Mouse (Mus musculus) limb, embryonic 10.5 days (tissue): ENCODE measurements around the gene Rimkla. TPM values are rescaled to one million over a fixed set of nuclear protein-coding genes. Genes with fewer than 3 reads are reported as not detected.

Experiments
- DNase-seq: peaks from one replicate; pipeline ENCODE4 v3.0.0-alpha.2; 2017; ENCODE audit warnings: low spot score
- H3K27ac ChIP-seq: fragments of 300-500 bp; sonication (generic); 2 replicates; pipeline ENCODE4 v1.5.1; 2016; ENCODE audit warnings: mild to moderate bottlenecking
- H3K27me3 ChIP-seq: fragments of 300-500 bp; sonication (generic); 2 replicates; pipeline ENCODE4 v1.6.1; 2016; ENCODE audit warnings: low read depth, mild to moderate bottlenecking; ENCODE audit not compliant: poor library complexity, severe bottlenecking
- H3K36me3 ChIP-seq: fragments of 300-500 bp; sonication (generic); 2 replicates; pipeline ENCODE4 v1.6.1; 2016; ENCODE audit warnings: mild to moderate bottlenecking, moderate library complexity
- H3K4me1 ChIP-seq: fragments of 300-500 bp; sonication (generic); 2 replicates; pipeline ENCODE4 v1.6.1; 2016
- H3K4me3 ChIP-seq: fragments of 300-500 bp; sonication (generic); 2 replicates; pipeline ENCODE4 v1.5.1; 2016; ENCODE audit warnings: mild to moderate bottlenecking, moderate library complexity
- H3K9me3 ChIP-seq: fragments of 300-500 bp; sonication (generic); replicated peaks from 2 replicates; pipeline ENCODE4 v1.6.1; 2016; ENCODE audit warnings: mild to moderate bottlenecking
- WGBS: fragments of 180-500 bp; shearing (Covaris S2); methylation state at CpG from one replicate; pipeline ENCODE4 v1.1.7; 2016; 5-methylcytosine and 5-hydroxymethylcytosine counted together
- polyA plus RNA-seq: library from polyadenylated mRNA; unstranded; fragments of >200 nt; fragmentation: Nextera tagmentation; extraction: Ambion mirVana; gene quantifications from 2 replicates; pipeline ENCODE4 v1.2.1, GENCODE M21; 2016

Rimkla gene
- polyA plus RNA-seq, 1 experiment from 2014 or later: 0.86 TPM

DNA sequence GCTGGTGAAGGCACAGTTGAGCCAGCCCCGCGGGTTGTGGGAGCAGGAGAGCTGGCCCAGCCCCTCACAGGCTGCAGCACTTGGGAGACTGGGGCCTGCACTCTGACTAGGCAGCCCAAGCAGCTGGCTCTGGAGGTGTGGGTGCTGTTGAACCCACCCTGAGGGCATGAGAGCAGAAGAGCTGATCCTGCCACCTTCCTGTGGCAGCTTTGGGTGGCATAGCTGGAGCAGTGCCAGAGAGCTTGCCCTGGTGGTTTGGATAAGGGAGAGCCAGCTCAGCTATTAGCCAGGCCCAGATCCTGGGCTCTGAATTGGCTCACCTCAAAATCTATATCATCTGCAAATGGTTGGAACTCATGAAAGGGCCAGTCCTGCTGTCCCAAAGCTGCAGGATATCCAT is 64.7 kb downstream of the Rimkla start:
- peaks cover 3% of the 10 kb centered on the region; the same call in 1 of the 2 replicates for H3K27me3 ChIP-seq
- H3K27ac ChIP-seq: no peak overlapping the region
- peaks cover 10% of the 10 kb centered on the region for H3K4me1 ChIP-seq
- H3K36me3 ChIP-seq: no peaks in the 10 kb centered on the region
- H3K9me3 ChIP-seq: no peaks in the 10 kb centered on the region
- no peak for DNase-seq
- 73% methylated on average over 2 of the region's 2 CpGs for WGBS
- no peak overlapping the region for H3K4me3 ChIP-seq

DNA sequence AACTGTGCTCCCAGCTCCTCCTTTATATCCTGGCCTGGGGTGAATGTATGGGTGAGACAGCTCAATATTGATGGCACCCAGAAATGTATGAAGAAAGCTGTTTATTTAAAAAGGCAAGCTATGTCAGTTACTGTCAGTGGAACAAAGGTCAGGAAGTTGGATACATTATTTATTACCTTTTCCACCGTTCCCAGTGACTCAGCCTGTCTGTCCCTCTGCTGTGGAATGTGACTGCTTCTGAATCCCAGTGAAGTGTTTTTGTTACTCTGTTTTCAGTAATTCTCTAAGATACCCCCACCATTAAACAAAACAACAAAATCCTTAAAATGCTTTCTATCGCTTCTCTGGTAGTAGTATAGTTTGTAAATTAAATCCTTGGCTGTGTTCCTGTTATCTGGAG is 66.8 kb downstream of the Rimkla start:
- DNase-seq: no peak
- no peak overlapping the region for H3K27ac ChIP-seq
- no peak overlapping the region for H3K4me3 ChIP-seq
- peaks cover under 1% of the 10 kb centered on the region; the same call in 1 of the 2 replicates for H3K36me3 ChIP-seq
- no peaks in the 10 kb centered on the region for H3K9me3 ChIP-seq
- peaks cover 3% of the 10 kb centered on the region; the same call in 1 of the 2 replicates for H3K27me3 ChIP-seq
- WGBS: 55% methylated on average over 2 of the region's 2 CpGs
- H3K4me1 ChIP-seq: peaks cover 22% of the 10 kb centered on the region

DNA sequence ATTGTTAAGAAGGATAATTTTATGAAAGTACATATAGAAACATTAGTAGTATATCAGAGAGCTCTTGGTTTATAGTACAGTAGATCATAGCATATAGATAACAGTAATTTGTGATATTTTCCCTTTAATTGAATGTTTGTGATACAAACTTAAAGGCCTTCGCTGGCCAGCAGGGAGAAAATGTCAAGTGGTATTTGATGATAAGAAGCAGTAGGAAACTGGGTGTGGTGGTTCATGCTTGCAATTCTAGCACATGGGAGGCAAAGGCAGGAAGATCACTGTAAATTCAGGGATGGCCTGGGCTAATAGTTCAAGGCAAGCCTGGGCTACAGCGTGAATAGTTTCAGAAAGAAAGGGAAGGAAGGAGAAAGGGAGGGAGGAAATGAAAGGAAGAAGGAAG is 67.4 kb downstream of the Rimkla start:
- no peak for DNase-seq
- H3K4me3 ChIP-seq: no peak overlapping the region
- H3K27ac ChIP-seq: no peak overlapping the region
- H3K9me3 ChIP-seq: no peaks in the 10 kb centered on the region
- peaks cover 3% of the 10 kb centered on the region; the same call in 1 of the 2 replicates for H3K27me3 ChIP-seq
- peaks cover 22% of the 10 kb centered on the region for H3K4me1 ChIP-seq
- 91% methylated on average over 2 of the region's 2 CpGs for WGBS
- H3K36me3 ChIP-seq: peaks cover 4% of the 10 kb centered on the region; the same call in 1 of the 2 replicates

DNA sequence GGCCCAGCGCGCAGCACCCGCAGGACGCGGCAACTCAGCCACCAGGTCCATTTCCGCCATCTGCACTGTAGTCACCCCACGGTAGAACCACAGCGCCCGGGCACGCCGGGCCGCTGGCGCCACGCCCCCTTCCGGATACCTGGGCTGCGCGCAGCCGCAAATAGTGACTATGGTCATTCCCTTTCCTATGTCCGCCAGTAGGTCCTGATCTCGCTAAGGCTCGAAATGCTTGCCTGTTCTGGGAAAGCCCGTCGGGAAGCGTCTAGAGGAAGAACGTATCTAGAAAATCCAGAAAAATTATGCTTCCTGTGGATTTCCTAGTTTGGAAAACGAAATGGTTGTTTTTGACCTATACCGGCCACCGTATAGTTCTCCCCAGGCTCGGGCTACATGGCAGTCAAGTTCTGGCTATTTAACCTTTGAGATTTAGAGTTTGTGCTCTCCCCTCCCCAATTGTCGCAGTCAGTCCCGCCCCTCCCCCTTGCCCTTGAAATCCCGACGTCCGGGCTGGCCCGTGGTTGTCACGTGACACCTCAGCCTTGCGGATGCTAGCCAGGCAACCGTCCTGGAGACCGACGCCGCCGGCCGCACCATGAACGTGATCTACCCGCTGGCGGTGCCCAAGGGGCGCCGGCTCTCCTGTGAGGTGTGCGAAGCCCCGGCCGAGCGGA is 70.0 kb downstream of the Rimkla start, which contains the start of the genes Ppcs and Zmynd12:
Ppcs (minus strand) TSS at position 127 of the 671 bp plus-strand sequence.
Zmynd12 (plus strand) TSS at position 521 of the 671 bp plus-strand sequence.
- Histone ChIP-seq H3K27ac (peak within 1 kb of the TSS; percentile 92), H3K9me3 (no peaks in the 10 kb centered on the region), H3K4me3 (peak within 1 kb of the TSS; percentile 76), H3K36me3 (peaks cover 26% of the 10 kb centered on the region), H3K4me1 (peaks cover 22% of the 10 kb centered on the region), H3K27me3 (no peaks in the 10 kb centered on the region)
- DNase-seq: peak; percentile 92
- WGBS: under 1% methylated on average over 52 of the region's 52 CpGs

DNA sequence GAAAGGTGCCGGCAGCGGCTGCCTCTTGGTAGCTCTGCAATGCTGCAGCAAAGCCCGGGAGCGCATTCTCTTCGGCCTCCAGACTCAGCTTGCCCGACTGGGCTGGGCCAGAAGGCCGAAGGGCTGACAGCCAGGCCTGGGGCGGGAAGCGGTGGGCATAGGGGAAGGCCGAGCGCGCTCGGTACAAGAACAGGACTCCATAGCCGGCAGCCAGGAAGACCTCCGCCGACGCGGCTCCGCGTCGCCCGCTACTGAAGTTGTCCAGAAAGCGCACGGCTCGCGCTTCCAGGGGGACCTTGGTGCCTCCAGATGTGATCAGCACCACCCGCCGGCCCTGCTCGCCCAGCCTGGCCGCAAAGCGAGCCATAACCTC is 70.5 kb downstream of the Rimkla start:
- peak overlapping the region; percentile 76 for H3K4me3 ChIP-seq
- WGBS: under 1% methylated on average over 31 of the region's 31 CpGs
- DNase-seq: no peak
- peaks cover 26% of the 10 kb centered on the region for H3K36me3 ChIP-seq
- peak overlapping the region; percentile 92 for H3K27ac ChIP-seq
- H3K4me1 ChIP-seq: peaks cover 22% of the 10 kb centered on the region
- no peaks in the 10 kb centered on the region for H3K27me3 ChIP-seq
- no peaks in the 10 kb centered on the region for H3K9me3 ChIP-seq

DNA sequence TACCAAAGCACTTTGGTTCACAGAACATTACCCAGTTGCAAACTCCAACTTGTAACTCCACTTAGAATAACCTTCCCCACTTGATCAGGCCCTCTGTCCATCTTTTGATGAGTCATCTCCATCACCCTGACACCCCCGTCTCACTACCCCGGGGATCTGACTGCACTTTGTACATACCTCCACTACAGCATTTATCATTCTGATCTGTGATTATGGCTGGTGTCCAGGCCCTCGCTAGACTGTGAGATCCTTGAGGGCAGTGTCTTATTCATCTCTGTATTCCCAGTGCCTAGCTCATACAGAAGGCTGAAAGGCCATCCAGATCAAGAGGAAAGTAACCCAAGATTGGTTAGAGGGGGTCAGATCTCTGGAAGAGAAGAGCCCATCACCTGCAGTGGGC is 71.2 kb downstream of the Rimkla start:
- WGBS: 71% methylated on average over 3 of the region's 3 CpGs
- no peak for DNase-seq
- Histone ChIP-seq H3K9me3 (no peaks in the 10 kb centered on the region), H3K27me3 (no peaks in the 10 kb centered on the region), H3K36me3 (peaks cover 26% of the 10 kb centered on the region), H3K27ac (no peak overlapping the region), H3K4me3 (peak overlapping the region; percentile 76), H3K4me1 (peaks cover 22% of the 10 kb centered on the region)

DNA sequence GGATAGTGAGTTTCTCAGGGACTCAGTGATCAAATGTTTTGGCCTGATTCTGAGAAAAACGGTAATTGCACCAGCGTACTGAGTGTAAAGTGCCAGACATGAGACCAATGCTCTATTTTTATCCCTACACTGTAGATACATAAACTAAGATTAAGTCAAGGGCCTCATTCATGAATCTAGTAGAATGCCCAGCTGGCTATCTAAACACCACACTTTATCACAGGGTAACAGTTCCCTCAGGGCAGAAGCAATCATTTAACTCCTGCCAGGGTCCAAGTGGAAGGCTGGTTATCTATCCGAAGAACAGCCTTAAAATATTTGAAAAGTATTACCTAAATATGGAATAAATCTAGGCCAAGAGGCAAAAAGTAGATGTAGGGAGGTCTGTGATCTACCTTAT is 74.5 kb downstream of the Rimkla start:
- peaks cover 26% of the 10 kb centered on the region for H3K4me1 ChIP-seq
- H3K9me3 ChIP-seq: no peaks in the 10 kb centered on the region
- WGBS: 91% methylated on average over 3 of the region's 3 CpGs
- H3K36me3 ChIP-seq: peaks cover 26% of the 10 kb centered on the region
- no peaks in the 10 kb centered on the region for H3K27me3 ChIP-seq
- H3K27ac ChIP-seq: no peak overlapping the region
- DNase-seq: no peak
- H3K4me3 ChIP-seq: no peak overlapping the region

DNA sequence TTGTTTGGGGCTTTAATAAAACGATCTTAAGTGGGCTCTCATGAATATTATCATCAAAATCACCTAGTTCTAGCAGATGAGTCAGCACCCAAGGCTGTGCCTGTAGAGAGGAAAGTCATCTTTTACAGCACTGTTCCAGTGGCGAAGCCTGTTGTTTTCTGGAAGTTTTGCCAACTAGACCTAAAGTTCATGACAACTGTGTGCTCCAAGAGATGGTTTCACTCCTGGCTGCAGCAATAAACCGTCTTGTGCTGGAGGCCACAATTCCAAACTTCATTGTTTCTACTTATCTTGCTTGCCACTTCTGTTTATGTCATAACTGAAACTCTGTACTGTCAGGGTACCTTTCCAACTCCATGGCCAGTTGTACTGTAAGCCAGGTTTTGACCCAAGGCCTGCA is 75.2 kb downstream of the Rimkla start:
- Histone ChIP-seq H3K4me3 (no peak overlapping the region), H3K27ac (no peak overlapping the region), H3K27me3 (no peaks in the 10 kb centered on the region), H3K9me3 (no peaks in the 10 kb centered on the region), H3K4me1 (peaks cover 24% of the 10 kb centered on the region), H3K36me3 (peaks cover 26% of the 10 kb centered on the region)
- no peak for DNase-seq
- WGBS: 76% methylated on average over 3 of the region's 3 CpGs

Other genes starting within 250 kb of the Rimkla start
- gene Cldn19, start 237.2 kb downstream of the Rimkla start, polyA plus RNA-seq: not detected in 2 replicates
- 1,026 and 1,071 TPM in 2 replicates for gene Ybx1, start 198.0 kb downstream of the Rimkla start, polyA plus RNA-seq
- 152 and 173 TPM in 2 replicates for gene Ppih, start 172.1 kb downstream of the Rimkla start, polyA plus RNA-seq
- 4.7 and 7.0 TPM in 2 replicates for gene Ccdc30, start 77.1 kb downstream of the Rimkla start, polyA plus RNA-seq
- 37.1 and 41.4 TPM in 2 replicates for gene Ppcs, start 70.2 kb downstream of the Rimkla start, polyA plus RNA-seq
- 0.20 TPM in 1 of 2 replicates, not detected in the other for gene Zmynd12, start 69.8 kb downstream of the Rimkla start, polyA plus RNA-seq
- 22.0 and 25.2 TPM in 2 replicates for gene Foxj3, start 44.4 kb upstream of the Rimkla start, polyA plus RNA-seq
- 0.90 and 2.5 TPM in 2 replicates for gene Frg2f1, start 46.9 kb upstream of the Rimkla start, polyA plus RNA-seq
- not detected in 2 replicates for gene Guca2a, start 145.1 kb upstream of the Rimkla start, polyA plus RNA-seq
- gene Guca2b, start 166.3 kb upstream of the Rimkla start, polyA plus RNA-seq: not detected in 2 replicates
- gene Hivep3, start 241.2 kb upstream of the Rimkla start, polyA plus RNA-seq: 0.55 and 0.56 TPM in 2 replicates